Mouse (Mus musculus) myocyte (in vitro differentiated cells): Measurements from ENCODE around the gene Ankrd55. TPM values are rescaled to one million over a fixed set of nuclear protein-coding genes. Genes with fewer than 3 reads are reported as not detected.

Experiments
- H3K27me3 ChIP-seq: one replicate; pipeline ENCODE4 v1.6.1; 2011; ENCODE audit not compliant: control insufficient read depth, insufficient read depth, insufficient read length
- H3K36me3 ChIP-seq: one replicate; pipeline ENCODE4 v1.6.1; 2011; ENCODE audit not compliant: control insufficient read depth, insufficient read depth
- H3K4me2 ChIP-seq: one replicate; pipeline ENCODE4 v1.6.1; 2011; ENCODE audit warnings: low read depth, control low read depth
- H3K4me3 ChIP-seq: one replicate; pipeline ENCODE4 v1.5.1; 2011; ENCODE audit warnings: mild to moderate bottlenecking, control low read depth, moderate library complexity
- H3K79me2 ChIP-seq: one replicate; pipeline ENCODE4 v1.6.1; 2011; ENCODE audit not compliant: control insufficient read depth, insufficient read depth
- H3ac ChIP-seq: one replicate; pipeline ENCODE4 v1.6.1; 2011; ENCODE audit not compliant: control insufficient read depth, insufficient read length
- CEBPB ChIP-seq: IDR thresholded peaks from 2 replicates; pipeline ENCODE4 v1.6.1; 2011; ENCODE audit warnings: mild to moderate bottlenecking, moderate library complexity; ENCODE audit not compliant: poor library complexity, insufficient read depth, severe bottlenecking
- E2F4 ChIP-seq: IDR thresholded peaks from one replicate; pipeline ENCODE4 v1.6.1; 2011; ENCODE audit warnings: mild to moderate bottlenecking, control low read depth, moderate library complexity; ENCODE audit not compliant: insufficient read depth
- MAX ChIP-seq: IDR thresholded peaks from one replicate; pipeline ENCODE4 v1.6.1; 2011; ENCODE audit warnings: low read depth, mild to moderate bottlenecking, control low read depth
- MYOD1 ChIP-seq, 3 experiments: IDR thresholded peaks; one replicate each; pipeline ENCODE4 v1.6.1; 2011; ENCODE audit warnings: control low read depth in 2 of 3, low read depth in 2 of 3, mild to moderate bottlenecking in 2 of 3, moderate library complexity in 1 of 3; ENCODE audit not compliant: insufficient read length in 2 of 3, control insufficient read depth in 1 of 3
- MYOG ChIP-seq, 3 experiments: IDR thresholded peaks; one replicate each; pipeline ENCODE4 v1.6.1; 2011; ENCODE audit warnings: control low read depth in 2 of 3, low read depth in 2 of 3, mild to moderate bottlenecking in 2 of 3; ENCODE audit not compliant: insufficient read length in 2 of 3, control insufficient read depth in 1 of 3, insufficient read depth in 1 of 3
- POLR2A ChIP-seq: IDR thresholded peaks from one replicate; pipeline ENCODE4 v1.6.1; 2011; ENCODE audit warnings: low read depth, mild to moderate bottlenecking, control low read depth, moderate library complexity; ENCODE audit not compliant: insufficient read length
- POLR2AphosphoS2 ChIP-seq: IDR thresholded peaks from one replicate; pipeline ENCODE4 v1.6.1; 2011; ENCODE audit warnings: low read depth, control low read depth; ENCODE audit not compliant: insufficient read length
- REST ChIP-seq: IDR thresholded peaks from one replicate; pipeline ENCODE4 v1.6.1; 2011; ENCODE audit warnings: mild to moderate bottlenecking, control low read depth, moderate library complexity; ENCODE audit not compliant: insufficient read depth, insufficient read length
- SRF ChIP-seq: IDR thresholded peaks from one replicate; pipeline ENCODE4 v1.6.1; 2011; ENCODE audit warnings: low read depth; ENCODE audit not compliant: control insufficient read depth, insufficient read length
- TCF12 ChIP-seq: IDR thresholded peaks from one replicate; pipeline ENCODE4 v1.6.1; 2011; ENCODE audit warnings: mild to moderate bottlenecking, control low read depth; ENCODE audit not compliant: poor library complexity, insufficient read depth, severe bottlenecking
- TCF3 ChIP-seq: IDR thresholded peaks from one replicate; pipeline ENCODE4 v1.6.1; 2011; ENCODE audit warnings: low read depth, control low read depth; ENCODE audit not compliant: insufficient read length
- USF1 ChIP-seq: IDR thresholded peaks from one replicate; pipeline ENCODE4 v1.6.1; 2011; ENCODE audit warnings: low read depth, mild to moderate bottlenecking, control low read depth, moderate library complexity
- polyA plus RNA-seq: library from polyadenylated mRNA; unstranded; fragments of >200 nt; fragmentation: generic; extraction: Trizol; gene quantifications from one replicate; pipeline ENCODE4 v1.2.1, GENCODE M21; 2012; ENCODE audit warnings: missing spikeins

Gene Ankrd55
- polyA plus RNA-seq, 1 experiment = 0.59 TPM

GRCm38 (mm10) chr13:112337146-112337545, 48.9 kb downstream of the Ankrd55 start:
- Histone ChIP-seq H3K27me3 (no peaks in the 10 kb centered on the region), H3K4me3 (no peak overlapping the region), H3ac (no peak overlapping the region), H3K36me3 (no peaks in the 10 kb centered on the region), H3K4me2 (no peak overlapping the region), H3K79me2 (no peaks in the 10 kb centered on the region)
- TF ChIP-seq POLR2A = no peak

- Histone ChIP-seq H3ac (no peak overlapping the region), H3K4me2 (peak overlapping the region; percentile 43), H3K4me3 (no peak overlapping the region), H3K27me3 (no peaks in the 10 kb centered on the region), H3K36me3 (no peaks in the 10 kb centered on the region), H3K79me2 (no peaks in the 10 kb centered on the region)
- TF ChIP-seq USF1 (no peak), TCF3 (no peak), POLR2A (no peak), MYOD1 (IDR thresholded peaks at IDR 0.05; ENCODE audit: control insufficient read depth in 1 of 3, insufficient read length in 2 of 3, low read depth in 2 of 3) (no peak), SRF (no peak), MYOG (IDR thresholded peaks at IDR 0.05; ENCODE audit: control insufficient read depth in 1 of 3, insufficient read depth in 1 of 3, insufficient read length in 2 of 3, low read depth in 2 of 3) (no peak), TCF12 (no peak), REST (no peak), E2F4 (no peak)
These were observed 52.0 kb downstream of the Ankrd55 start for GRCm38 (mm10) chr13:112340205-112340604.

GRCm38 (mm10) chr13:112340761-112341160, 52.5 kb downstream of the Ankrd55 start:
- Histone ChIP-seq H3K36me3 (no peaks in the 10 kb centered on the region), H3K79me2 (no peaks in the 10 kb centered on the region), H3ac (no peak overlapping the region), H3K4me2 (peak overlapping the region; percentile 43), H3K4me3 (no peak overlapping the region), H3K27me3 (no peaks in the 10 kb centered on the region)
- no peak for TF ChIP-seq E2F4
- TF ChIP-seq USF1 = peak; percentile 55

GRCm38 (mm10) chr13:112342971-112343627, 54.8 kb downstream of the Ankrd55 start:
- H3ac ChIP-seq = no peak overlapping the region
- TF ChIP-seq SRF (no peak), USF1 (no peak), E2F4 (no peak), MYOG (IDR thresholded peaks at IDR 0.05; ENCODE audit: control insufficient read depth in 1 of 3, insufficient read depth in 1 of 3, insufficient read length in 2 of 3, low read depth in 2 of 3) (no peak), TCF3 (no peak), MYOD1 (IDR thresholded peaks at IDR 0.05; ENCODE audit: control insufficient read depth in 1 of 3, insufficient read length in 2 of 3, low read depth in 2 of 3) (no peak), MAX (no peak), REST (no peak), CEBPB (no peak), POLR2AphosphoS2 (no peak), TCF12 (no peak), POLR2A (no peak)
- H3K27me3 ChIP-seq = no peaks in the 10 kb centered on the region
- H3K79me2 ChIP-seq = no peaks in the 10 kb centered on the region
- no peak overlapping the region for H3K4me3 ChIP-seq
- H3K36me3 ChIP-seq = no peaks in the 10 kb centered on the region
- no peak overlapping the region for H3K4me2 ChIP-seq

- TF ChIP-seq POLR2AphosphoS2 (no peak), POLR2A (no peak)
- Histone ChIP-seq H3K4me3 (no peak overlapping the region), H3K79me2 (no peaks in the 10 kb centered on the region)
These were observed 55.4 kb downstream of the Ankrd55 start for GRCm38 (mm10) chr13:112343628-112344009.

GRCm38 (mm10) chr13:112344270-112344864, 56.1 kb downstream of the Ankrd55 start:
- H3K27me3 ChIP-seq = no peaks in the 10 kb centered on the region
- H3K4me2 ChIP-seq = peak overlapping the region; percentile 10
- no peaks in the 10 kb centered on the region for H3K79me2 ChIP-seq
- no peak overlapping the region for H3ac ChIP-seq
- no peaks in the 10 kb centered on the region for H3K36me3 ChIP-seq
- H3K4me3 ChIP-seq = no peak overlapping the region
- no peak for TF ChIP-seq TCF3
- TF ChIP-seq REST = no peak
- peak; percentile 89; the same call in 1 of the 2 replicates for TF ChIP-seq CEBPB

More at GRCm38 (mm10) chr13:112343628-112344009, 55.4 kb downstream of the Ankrd55 start:
- Histone ChIP-seq H3K4me2 (no peak overlapping the region), H3K36me3 (no peaks in the 10 kb centered on the region), H3ac (no peak overlapping the region), H3K27me3 (no peaks in the 10 kb centered on the region)
